ENCODE assay signal across 35 mouse cellular contexts in genomic region chr12:108879138-108879537, GRCm38 (mm10).
"Had no signal": no experiment of that assay in that cellular context is flagged by ENCODE, and none has a peak within 500 bp of the region (broad histone marks: within the 10 kb centered on the region; RNA-seq: fewer than 3 reads in every experiment).

No protein-coding gene starts in this region.

- ATAC-seq: hindbrain, embryonic 16.5 days; hindbrain, postnatal 0 days; inflammation-experienced regulatory T-cells, adult 6 months; intestine, embryonic 15.5 days; intestine, embryonic 16.5 days; intestine, postnatal 0 days had no signal

- DNase-seq: heart, postnatal 10 days; heart, postnatal 14 days; heart, postnatal 36 days; heart, postnatal 4 days; kidney, adult 11 months; kidney, adult 18-20 months; kidney, adult 2 months; kidney, adult 8-10 months; kidney, adult 9 months; kidney, postnatal 10 days; kidney, postnatal 14 days; kidney, postnatal 25 days; kidney, postnatal 36 days; kidney, postnatal 4 days; layer of hippocampus, adult 9-11 months; layer of hippocampus, postnatal 36 days had no signal

- H3K27me3 ChIP-seq: heart, embryonic 12.5 days; heart, embryonic 13.5 days; heart, embryonic 15.5 days; hindbrain, embryonic 12.5 days; hindbrain, embryonic 13.5 days; hindbrain, embryonic 15.5 days; intestine, embryonic 15.5 days; kidney, embryonic 15.5 days had no signal

- H3K27ac ChIP-seq: heart, embryonic 10.5 days; heart, embryonic 13.5 days; heart, embryonic 15.5 days; hindbrain, embryonic 10.5 days; hindbrain, embryonic 12.5 days; hindbrain, embryonic 13.5 days; hindbrain, embryonic 14.5 days; hindbrain, embryonic 15.5 days; hindbrain, postnatal 0 days; intestine, embryonic 15.5 days; kidney, embryonic 15.5 days; kidney, postnatal 0 days; layer of hippocampus, adult 2 months had no signal

- H3K4me1 ChIP-seq: heart, embryonic 10.5 days; heart, embryonic 12.5 days; heart, embryonic 13.5 days; heart, embryonic 15.5 days; hindbrain, embryonic 10.5 days; hindbrain, embryonic 12.5 days; hindbrain, embryonic 13.5 days; hindbrain, embryonic 15.5 days; kidney, embryonic 15.5 days had no signal

- H3K9me3 ChIP-seq: heart, embryonic 10.5 days; heart, embryonic 12.5 days; heart, embryonic 13.5 days; heart, embryonic 15.5 days; hindbrain, embryonic 10.5 days; hindbrain, embryonic 12.5 days; hindbrain, embryonic 13.5 days; hindbrain, embryonic 15.5 days; intestine, embryonic 15.5 days; kidney, embryonic 15.5 days had no signal

- H3K4me3 ChIP-seq: heart, embryonic 10.5 days; heart, embryonic 12.5 days; heart, embryonic 13.5 days; heart, embryonic 15.5 days; hindbrain, embryonic 10.5 days; hindbrain, embryonic 12.5 days; hindbrain, embryonic 13.5 days; hindbrain, embryonic 15.5 days; intestine, embryonic 15.5 days; kidney, embryonic 15.5 days; layer of hippocampus, adult 2 months had no signal

- H3K9ac ChIP-seq: heart, embryonic 12.5 days; heart, embryonic 13.5 days; heart, embryonic 15.5 days; hindbrain, embryonic 12.5 days; hindbrain, embryonic 13.5 days; hindbrain, embryonic 14.5 days; hindbrain, embryonic 15.5 days; intestine, embryonic 15.5 days; kidney, embryonic 15.5 days had no signal

- H3K4me2 ChIP-seq: heart, embryonic 11.5 days; heart, embryonic 12.5 days; heart, embryonic 13.5 days; heart, embryonic 15.5 days; hindbrain, embryonic 12.5 days; hindbrain, embryonic 13.5 days; hindbrain, embryonic 14.5 days; hindbrain, embryonic 15.5 days; intestine, embryonic 15.5 days; kidney, embryonic 15.5 days had no signal
